Mouse (Mus musculus): ENCODE results near the gene Cfb.
"Not testable (repeated sequence)": the region's sequence is repeated elsewhere in the genome, so short reads cannot be mapped to it uniquely, and the experiment has no call there.

The Cfb gene

GRCm38 (mm10) chr17:34836155-34836855 is 26.0 kb downstream of the Cfb start:
- no peak for DNase-seq

GRCm38 (mm10) chr17:34830776-34831175 is 31.5 kb downstream of the Cfb start:
- DNase-seq, result not testable (repeated sequence)

- DNase-seq, result no peak
These were observed 47.4 kb downstream of the Cfb start for GRCm38 (mm10) chr17:34814818-34815370.

- DNase-seq, result peak; percentile 24 to 59
These were observed 48.6 kb downstream of the Cfb start for GRCm38 (mm10) chr17:34813747-34814146.

GRCm38 (mm10) chr17:34811275-34811674 is 51.0 kb downstream of the Cfb start:
- no peak for DNase-seq

GRCm38 (mm10) chr17:34810811-34811210 is 51.5 kb downstream of the Cfb start:
- DNase-seq, result not testable (repeated sequence)

GRCm38 (mm10) chr17:34810411-34810810 is 51.9 kb downstream of the Cfb start:
- not testable (repeated sequence) for DNase-seq

GRCm38 (mm10) chr17:34808599-34809205 is 53.6 kb downstream of the Cfb start:
- no peak for DNase-seq

- DNase-seq, result no peak
These were observed 55.1 kb downstream of the Cfb start for GRCm38 (mm10) chr17:34807176-34807575.
